Mouse (Mus musculus): Measurements from ENCODE around the gene Slfn2.

DNA sequence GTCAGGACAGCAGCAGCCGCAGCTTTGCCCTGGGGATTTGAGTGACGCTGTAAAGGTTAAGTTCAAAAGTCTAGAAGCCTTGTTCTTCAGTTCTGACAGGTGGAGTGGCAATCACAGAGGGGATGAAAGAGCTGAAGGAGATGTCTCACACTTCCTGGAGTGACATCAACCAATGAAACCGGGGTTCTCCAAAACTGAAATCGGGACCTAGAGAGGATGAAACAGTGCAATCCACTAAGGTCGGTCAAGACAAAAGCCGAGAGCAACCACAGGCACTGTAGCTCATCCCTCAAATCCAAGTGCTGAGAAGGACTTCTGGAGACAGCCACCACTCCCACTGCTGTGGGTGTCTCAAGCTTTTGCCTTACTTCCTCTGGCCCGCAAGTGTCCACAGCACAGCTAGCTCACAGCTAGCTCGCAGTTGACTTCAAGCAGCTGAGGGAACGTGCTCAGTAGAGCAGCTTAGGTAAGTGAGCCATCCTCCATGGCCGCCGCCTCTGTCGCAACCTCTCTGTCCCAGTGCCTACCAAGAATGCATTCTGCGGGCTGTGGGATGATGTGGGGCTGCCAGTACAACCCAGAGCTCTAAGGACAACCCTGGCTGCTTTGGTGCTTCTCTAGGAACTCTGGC, 51.8 kb downstream of the Slfn2 start, which contains the start of gene Slfn1:
- TF ChIP-seq CTCF (IDR thresholded peaks at IDR 0.05; ENCODE audit: control insufficient read depth, insufficient read depth, insufficient read length) (no peak), MYOG (IDR thresholded peaks at IDR 0.05; ENCODE audit: control insufficient read depth, extremely low read depth, insufficient read length) (no peak)
